Mouse (Mus musculus) heart, adult 2 months (tissue): ENCODE measurements around the gene Bpgm. TPM values are rescaled to one million over a fixed set of nuclear protein-coding genes. Genes with fewer than 3 reads are reported as not detected.

ENCODE experiments used
- DNase-seq, 2 experiments: peaks; one replicate each; pipeline ENCODE4 v3.0.0; 2021
- H3K27ac ChIP-seq: fragments of 200-600 bp; 2 replicates; pipeline ENCODE4 v1.8.1; 2022
- H3K27me3 ChIP-seq: fragments of 200-500 bp; 2 replicates; pipeline ENCODE4 v1.6.1; 2012; ENCODE audit warnings: mild to moderate bottlenecking, low read length, inconsistent platforms, mixed read lengths; ENCODE audit not compliant: control insufficient read depth, insufficient read depth
- H3K36me3 ChIP-seq: fragments of 200-500 bp; 2 replicates; pipeline ENCODE4 v1.6.1; 2012; ENCODE audit warnings: low read length, inconsistent platforms; ENCODE audit not compliant: control insufficient read depth, insufficient read depth
- H3K4me1 ChIP-seq: fragments of 200-500 bp; 2 replicates; pipeline ENCODE4 v1.6.1; 2011; ENCODE audit warnings: low read length; ENCODE audit not compliant: control insufficient read depth, insufficient read depth
- H3K4me3 ChIP-seq: fragments of 200-600 bp; 2 replicates; pipeline ENCODE4 v1.8.1; 2022
- H3K79me2 ChIP-seq: fragments of 200-500 bp; replicated peaks from 2 replicates; pipeline ENCODE4 v1.6.1; 2012; ENCODE audit warnings: mild to moderate bottlenecking, inconsistent platforms, low read length, moderate library complexity, mixed read lengths; ENCODE audit not compliant: control insufficient read depth, insufficient read depth
- H3K9ac ChIP-seq: fragments of 200-500 bp; 2 replicates; pipeline ENCODE4 v1.6.1; 2012; ENCODE audit warnings: low read depth, mild to moderate bottlenecking, control low read depth, inconsistent platforms, low read length, mixed read lengths
- CTCF ChIP-seq: fragments of 200-600 bp; IDR thresholded peaks from 2 replicates; pipeline ENCODE4 v1.8.1; 2022; ENCODE audit warnings: antibody characterized with exemption, mild to moderate bottlenecking, moderate library complexity
- EP300 ChIP-seq: fragments of 200-500 bp; IDR thresholded peaks from 2 replicates; pipeline ENCODE4 v1.6.1; 2011; ENCODE audit warnings: low read depth, low read length, control low read depth; ENCODE audit not compliant: insufficient read depth
- POLR2A ChIP-seq: fragments of 200-500 bp; IDR thresholded peaks from 2 replicates; pipeline ENCODE4 v1.6.1; 2011; ENCODE audit warnings: mild to moderate bottlenecking, low read depth, low read length, control low read depth; ENCODE audit not compliant: insufficient read depth
- WGBS: fragments of 180-500 bp; shearing (Covaris S2); methylation state at CpG from one replicate; pipeline ENCODE4 v1.1.7; 2018; 5-methylcytosine and 5-hydroxymethylcytosine counted together
- intact Hi-C: fragments of 180-260 bp; cut with DNase I; formaldehyde crosslinking; loops from one replicate; pipeline ENCODE4 v1.15.1; 2025
- polyA plus RNA-seq: library from polyadenylated mRNA; depleted of rRNA; stranded (reverse); fragments of >200 nt; gene quantifications from 2 replicates; pipeline ENCODE4 v1.2.3, GENCODE M21; 2012
- total RNA-seq, 2 experiments: library from RNA; stranded (reverse); gene quantifications; 2 replicates each; pipeline ENCODE4 v1.2.3; 2021

Gene Bpgm
- total and polyA plus RNA-seq, 3 experiments = 38.6 to 148 (median 72.4) TPM

DNA sequence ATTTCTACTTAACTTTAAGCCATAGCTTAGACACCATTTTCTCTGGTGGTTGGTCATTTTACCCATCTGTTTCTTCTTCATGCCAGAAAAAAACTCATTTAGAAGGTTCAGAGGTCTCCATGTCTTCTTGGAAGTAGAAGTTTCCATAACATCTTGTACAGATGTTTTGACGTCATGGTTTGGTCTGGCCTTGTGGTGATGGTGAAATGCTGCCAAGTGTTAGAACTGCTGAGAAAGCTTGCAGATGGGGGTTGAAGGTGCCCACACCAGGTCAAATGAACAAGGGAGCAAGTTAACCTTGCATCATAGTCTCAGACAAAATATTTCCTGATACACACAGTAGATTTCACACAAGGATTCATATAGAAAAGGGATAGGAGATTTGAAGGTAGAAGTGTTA is 27.3 kb upstream of the Bpgm start:
- TF ChIP-seq EP300 (no peak), POLR2A (no peak), CTCF (no peak)
- H3K36me3 ChIP-seq = no peaks in the 10 kb centered on the region
- H3K27me3 ChIP-seq = no peaks in the 10 kb centered on the region
- no peak for DNase-seq
- no peaks in the 10 kb centered on the region for H3K79me2 ChIP-seq
- H3K27ac ChIP-seq = no peak overlapping the region
- WGBS = 83% methylated on average over 1 of the region's 1 CpGs
- intact Hi-C loops = loop anchor here (1.0 to 5.0 kb wide), 4 partner anchors 78 to 309 kb away; no protein-coding TSS in a partner anchor
- H3K4me3 ChIP-seq = no peak overlapping the region
- H3K9ac ChIP-seq = no peak overlapping the region
- H3K4me1 ChIP-seq = no peaks in the 10 kb centered on the region

DNA sequence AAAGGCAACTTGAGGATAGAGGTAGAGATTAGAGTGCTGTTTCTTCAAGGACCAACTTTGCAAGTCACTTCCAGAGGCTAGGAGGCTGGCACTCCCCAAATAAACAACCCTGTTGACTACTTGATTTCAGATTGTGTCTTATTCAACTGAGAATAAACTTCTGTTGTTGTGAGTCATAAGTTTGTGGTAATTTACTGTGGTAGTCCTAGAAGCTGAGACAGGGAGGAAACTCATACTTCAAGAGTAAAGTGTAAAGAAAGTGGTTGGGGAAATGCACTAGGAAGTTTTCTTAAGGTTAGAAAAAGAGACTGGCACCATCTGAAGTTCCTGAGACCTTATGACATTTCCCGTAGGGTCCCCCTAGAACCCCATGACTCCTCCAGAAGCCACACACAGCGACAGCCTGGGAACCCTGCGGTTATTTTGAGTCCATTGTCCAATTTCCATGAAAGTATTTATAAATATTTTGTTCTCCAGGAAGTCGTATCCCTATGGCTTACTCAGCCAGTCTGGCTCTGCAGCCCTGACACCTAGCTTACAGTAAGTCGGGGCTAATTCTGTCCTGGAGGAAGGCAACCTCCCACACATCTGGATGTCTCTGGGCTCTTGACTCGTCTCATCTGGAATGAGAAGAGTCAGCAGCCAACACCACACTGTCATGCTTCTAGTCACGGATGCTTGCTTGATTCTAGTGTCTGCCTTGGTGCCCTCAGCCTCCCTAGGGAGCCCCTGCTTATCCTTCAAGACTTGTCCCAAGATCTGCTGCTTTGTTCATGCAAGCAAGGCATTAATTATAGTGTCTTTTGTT is 22.8 kb upstream of the Bpgm start:
- Histone ChIP-seq H3K9ac (no peak overlapping the region), H3K27ac (no peak overlapping the region), H3K4me1 (no peaks in the 10 kb centered on the region), H3K79me2 (no peaks in the 10 kb centered on the region), H3K27me3 (no peaks in the 10 kb centered on the region), H3K4me3 (no peak overlapping the region), H3K36me3 (no peaks in the 10 kb centered on the region)
- 22% methylated on average over 7 of the region's 7 CpGs for WGBS
- TF ChIP-seq POLR2A (no peak), EP300 (no peak), CTCF (no peak)
- DNase-seq = no peak
- intact Hi-C loops = no loop called here

DNA sequence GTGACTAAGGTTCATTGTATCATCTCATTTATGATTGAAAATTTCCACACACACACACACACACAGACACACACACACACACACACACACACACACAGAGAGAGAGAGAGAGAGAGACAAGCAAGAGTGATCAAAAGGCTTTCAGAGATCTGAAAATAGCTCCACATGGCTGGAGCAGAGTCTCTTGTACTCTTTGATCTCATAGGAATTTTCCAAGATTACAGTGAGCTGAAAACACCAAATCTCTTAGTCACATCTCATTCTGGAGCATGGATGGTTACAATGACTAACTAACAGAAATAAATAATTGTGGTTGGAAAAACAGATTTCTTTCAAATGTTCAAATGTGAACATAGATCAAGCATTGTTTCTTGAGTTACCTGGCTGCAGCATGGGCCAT is 16.6 kb upstream of the Bpgm start:
- H3K4me3 ChIP-seq = no peak overlapping the region
- intact Hi-C loops = no loop called here
- H3K27ac ChIP-seq = no peak overlapping the region
- H3K27me3 ChIP-seq = no peaks in the 10 kb centered on the region
- no peak for DNase-seq
- H3K9ac ChIP-seq = no peak overlapping the region
- H3K4me1 ChIP-seq = no peaks in the 10 kb centered on the region
- H3K79me2 ChIP-seq = no peaks in the 10 kb centered on the region
- no peak for TF ChIP-seq EP300
- no peak for TF ChIP-seq CTCF
- no peak for TF ChIP-seq POLR2A
- H3K36me3 ChIP-seq = no peaks in the 10 kb centered on the region

DNA sequence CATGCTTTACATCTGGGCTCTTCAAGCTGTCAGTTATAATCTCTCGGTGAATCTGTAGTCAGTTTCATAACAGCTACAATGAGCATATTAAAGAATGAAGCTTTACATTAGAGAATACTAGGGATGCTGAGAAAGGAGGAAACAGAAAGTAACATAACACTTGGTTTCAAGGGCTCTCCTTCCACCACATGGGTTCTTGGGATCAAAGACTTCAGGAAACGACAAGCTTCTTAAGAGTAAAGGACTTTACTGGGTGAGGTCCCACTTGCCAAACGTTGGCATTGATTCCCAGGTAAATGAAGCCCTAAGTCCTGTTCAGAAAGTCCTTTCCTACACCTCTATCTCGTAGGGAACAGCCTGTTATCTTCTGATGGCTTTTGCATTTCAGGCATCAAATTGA is 15.4 kb upstream of the Bpgm start:
- WGBS = 50% methylated on average over 4 of the region's 4 CpGs
- Histone ChIP-seq H3K4me1 (no peaks in the 10 kb centered on the region), H3K27me3 (no peaks in the 10 kb centered on the region), H3K79me2 (no peaks in the 10 kb centered on the region), H3K27ac (no peak overlapping the region), H3K9ac (no peak overlapping the region), H3K4me3 (no peak overlapping the region), H3K36me3 (no peaks in the 10 kb centered on the region)
- TF ChIP-seq CTCF = no peak
- TF ChIP-seq POLR2A = no peak
- no peak for TF ChIP-seq EP300
- intact Hi-C loops = no loop called here
- no peak for DNase-seq

DNA sequence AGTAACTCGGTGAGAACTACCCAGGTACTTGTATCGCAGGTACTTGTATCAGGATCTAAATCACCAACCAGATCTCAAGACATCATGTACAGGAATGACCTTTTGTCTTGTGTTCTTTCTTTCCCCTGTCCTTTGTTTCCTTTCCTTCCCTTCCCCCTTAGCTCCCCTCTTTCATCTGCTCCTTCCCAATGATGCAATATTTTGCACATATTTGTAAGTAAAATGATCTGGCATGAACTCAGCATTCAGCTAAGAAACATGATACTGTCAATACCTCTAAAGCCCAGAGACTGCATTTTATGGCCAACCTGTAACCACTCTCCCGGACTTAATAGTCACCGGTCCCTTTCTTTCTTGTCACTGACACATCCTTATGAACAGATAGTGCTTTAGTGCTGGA is 12.4 kb upstream of the Bpgm start:
- Histone ChIP-seq H3K36me3 (no peaks in the 10 kb centered on the region), H3K9ac (no peak overlapping the region), H3K4me3 (no peak overlapping the region), H3K4me1 (no peaks in the 10 kb centered on the region), H3K27ac (no peak overlapping the region), H3K79me2 (no peaks in the 10 kb centered on the region), H3K27me3 (no peaks in the 10 kb centered on the region)
- intact Hi-C loops = no loop called here
- TF ChIP-seq EP300 (no peak), POLR2A (no peak), CTCF (no peak)
- DNase-seq = no peak
- 86% methylated on average over 4 of the region's 4 CpGs for WGBS

DNA sequence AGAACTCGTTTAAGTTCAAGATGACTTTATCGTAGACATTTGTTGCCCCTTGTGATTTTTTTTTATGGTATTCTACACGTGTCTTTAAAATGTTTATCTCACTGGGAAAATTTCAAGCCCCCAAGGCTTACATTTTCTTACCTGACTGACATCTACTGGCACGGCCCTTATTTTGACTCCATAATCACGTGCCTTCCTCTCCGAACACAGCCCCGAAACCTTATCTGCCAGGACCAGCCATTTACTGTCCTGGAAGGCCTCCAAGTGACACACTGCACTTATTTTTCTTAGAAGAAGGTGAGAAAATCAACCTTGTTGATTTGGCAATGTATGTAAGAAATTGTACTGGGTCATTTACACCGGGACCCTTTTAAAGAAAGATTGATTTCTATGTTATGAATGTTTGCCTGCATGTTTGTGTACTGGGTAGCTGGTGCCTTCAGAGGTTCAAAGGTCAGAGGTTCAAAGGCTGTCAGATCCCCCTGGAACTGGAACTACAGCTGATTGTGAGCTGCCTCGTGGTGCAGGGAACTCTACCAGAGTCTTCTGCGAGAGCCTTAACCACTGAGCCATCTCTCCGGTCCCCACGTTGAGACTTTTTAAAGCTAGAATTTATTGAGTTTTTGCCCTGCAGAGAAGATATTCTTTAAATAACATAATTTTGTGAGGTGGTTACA is 4.4 kb upstream of the Bpgm start:
- intact Hi-C loops = no loop called here
- no peak overlapping the region for H3K9ac ChIP-seq
- no peak overlapping the region for H3K27ac ChIP-seq

More for the DNA sequence above, 4.4 kb upstream of the Bpgm start:
- Histone ChIP-seq H3K79me2 (no peaks in the 10 kb centered on the region), H3K27me3 (no peaks in the 10 kb centered on the region), H3K36me3 (no peaks in the 10 kb centered on the region), H3K4me1 (peaks cover 1% of the 10 kb centered on the region), H3K4me3 (no peak overlapping the region)
- TF ChIP-seq CTCF (no peak), EP300 (no peak), POLR2A (no peak)
- DNase-seq = no peak
- WGBS = 45% methylated on average over 12 of the region's 12 CpGs
